Mouse (Mus musculus) liver, adult 2 months (tissue): Measurements from ENCODE around the gene Gga1. TPM values are rescaled to one million over a fixed set of nuclear protein-coding genes. Genes with fewer than 3 reads are reported as not detected.

Experiments used
- DNase-seq: peaks from one replicate; pipeline ENCODE4 v3.0.0-alpha.2; 2011; ENCODE audit warnings: low read depth, low spot score; ENCODE audit errors: extremely low read depth
- H3K27ac ChIP-seq: fragments of 200-500 bp; replicated peaks from 2 replicates; pipeline ENCODE4 v1.5.1; 2012; ENCODE audit warnings: low read depth, mild to moderate bottlenecking, control low read depth, inconsistent platforms, low read length; ENCODE audit not compliant: insufficient read depth
- H3K27me3 ChIP-seq: fragments of 200-500 bp; 2 replicates; pipeline ENCODE4 v1.6.1; 2012; ENCODE audit warnings: mild to moderate bottlenecking, moderate library complexity, low read length, inconsistent platforms; ENCODE audit not compliant: control insufficient read depth, insufficient read depth
- H3K36me3 ChIP-seq: fragments of 200-500 bp; 2 replicates; pipeline ENCODE4 v1.6.1; 2012; ENCODE audit warnings: low read length, inconsistent platforms; ENCODE audit not compliant: control insufficient read depth, insufficient read depth
- H3K4me1 ChIP-seq: fragments of 200-500 bp; 2 replicates; pipeline ENCODE4 v1.6.1; 2011; ENCODE audit warnings: low read length; ENCODE audit not compliant: control insufficient read depth, insufficient read depth
- H3K4me3 ChIP-seq: fragments of 200-500 bp; 2 replicates; pipeline ENCODE4 v1.5.1; 2011; ENCODE audit warnings: low read depth, mild to moderate bottlenecking, control low read depth, low read length, moderate library complexity; ENCODE audit not compliant: insufficient read depth
- H3K79me2 ChIP-seq: fragments of 200-500 bp; 2 replicates; pipeline ENCODE4 v1.6.1; 2012; ENCODE audit warnings: inconsistent platforms, mild to moderate bottlenecking, low read length, moderate library complexity; ENCODE audit not compliant: control insufficient read depth, insufficient read depth
- H3K9ac ChIP-seq: fragments of 200-500 bp; 2 replicates; pipeline ENCODE4 v1.6.1; 2012; ENCODE audit warnings: low read depth, mild to moderate bottlenecking, control low read depth, inconsistent platforms, low read length
- CTCF ChIP-seq: fragments of 200-500 bp; IDR thresholded peaks from 2 replicates; pipeline ENCODE4 v1.5.1; 2011; ENCODE audit warnings: low read depth, low read length, control low read depth
- POLR2A ChIP-seq: fragments of 200-500 bp; IDR thresholded peaks from 2 replicates; pipeline ENCODE4 v1.6.1; 2011; ENCODE audit warnings: low read length, control low read depth; ENCODE audit not compliant: insufficient read depth; ENCODE audit errors: extremely low read depth
- WGBS: fragments of 180-500 bp; shearing (Covaris S2); methylation state at CpG from one replicate; pipeline ENCODE4 v1.1.7; 2018; 5-methylcytosine and 5-hydroxymethylcytosine counted together
- polyA plus RNA-seq: library from polyadenylated mRNA; depleted of rRNA; stranded (reverse); fragments of >200 nt; gene quantifications from 2 replicates; pipeline ENCODE4 v1.2.3, GENCODE M21; 2012
- total RNA-seq: library from RNA; depleted of rRNA; stranded (reverse); fragments of >200 nt; gene quantifications from 2 replicates; pipeline ENCODE4 v1.2.3, GENCODE M21; 2014

Gga1 gene
- total and polyA plus RNA-seq, 2 experiments: 4.4 to 42.7 TPM

DNA sequence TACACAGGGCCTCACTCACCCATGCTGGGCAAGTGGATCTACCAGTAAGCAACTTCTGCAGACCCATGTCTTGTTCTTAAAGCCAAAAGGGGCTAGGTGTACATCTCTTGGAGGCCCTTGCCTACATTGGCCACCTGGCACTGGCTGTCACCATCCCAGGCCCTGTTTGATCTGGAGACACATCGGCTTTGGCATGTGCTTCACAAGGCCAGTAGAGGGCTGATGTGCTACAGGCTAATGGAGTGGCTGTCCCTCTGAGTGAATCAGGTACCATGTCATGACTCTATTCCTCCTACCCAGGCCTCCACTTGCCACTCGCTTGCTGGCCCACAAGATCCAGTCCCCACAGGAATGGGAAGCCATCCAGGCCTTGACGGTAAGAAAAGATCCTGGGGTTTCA is 4.8 kb downstream of the Gga1 start:
- Histone ChIP-seq H3K9ac (no peak overlapping the region), H3K4me3 (no peak overlapping the region), H3K36me3 (peaks cover 16% of the 10 kb centered on the region; the same call in 1 of the 2 replicates), H3K4me1 (no peaks in the 10 kb centered on the region; the same call in none of the 2 replicates), H3K27ac (no peak overlapping the region), H3K27me3 (no peaks in the 10 kb centered on the region), H3K79me2 (peaks cover 3% of the 10 kb centered on the region; the same call in 1 of the 2 replicates)
- TF ChIP-seq CTCF (no peak), POLR2A (no peak)
- no peak for DNase-seq
- WGBS: 80% methylated on average over 3 of the region's 3 CpGs

GRCm38 (mm10) chr15:78889401-78889853 is 12.4 kb downstream of the Gga1 start:
- TF ChIP-seq CTCF: no peak
- TF ChIP-seq POLR2A: no peak
- DNase-seq: no peak
- Histone ChIP-seq H3K9ac (no peak overlapping the region), H3K36me3 (peaks cover 8% of the 10 kb centered on the region; the same call in 1 of the 2 replicates), H3K4me1 (no peaks in the 10 kb centered on the region), H3K27me3 (no peaks in the 10 kb centered on the region), H3K27ac (no peak overlapping the region), H3K79me2 (no peaks in the 10 kb centered on the region), H3K4me3 (no peak overlapping the region)
- WGBS: 74% methylated on average over 13 of the region's 13 CpGs

DNA sequence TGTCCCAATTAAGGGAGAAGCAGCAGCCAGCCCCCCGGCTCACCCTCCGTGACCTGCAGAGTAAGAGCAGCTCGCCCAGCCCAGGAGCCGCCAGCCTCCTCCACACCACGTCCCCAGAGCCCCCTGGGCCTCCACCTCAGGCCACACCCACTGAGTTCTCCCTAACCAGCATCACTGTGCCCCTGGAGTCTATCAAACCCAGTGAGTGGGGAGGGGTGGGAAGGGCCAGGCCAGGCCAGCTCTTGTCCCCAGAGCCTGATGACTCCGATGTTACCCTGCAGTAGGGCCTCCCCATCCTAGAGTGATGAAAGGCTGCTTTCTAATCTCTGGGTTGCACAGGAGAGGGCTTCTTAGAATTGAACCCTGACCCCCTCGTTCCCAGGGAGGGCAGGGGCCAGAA is 15.4 kb downstream of the Gga1 start:
- H3K4me1 ChIP-seq: no peaks in the 10 kb centered on the region
- no peak for DNase-seq
- H3K27ac ChIP-seq: no peak overlapping the region
- TF ChIP-seq CTCF (no peak), POLR2A (no peak)
- H3K9ac ChIP-seq: no peak overlapping the region
- no peak overlapping the region for H3K4me3 ChIP-seq
- no peaks in the 10 kb centered on the region for H3K27me3 ChIP-seq
- peaks cover 3% of the 10 kb centered on the region; the same call in 1 of the 2 replicates for H3K36me3 ChIP-seq
- no peaks in the 10 kb centered on the region for H3K79me2 ChIP-seq
- WGBS: 92% methylated on average over 7 of the region's 7 CpGs

- 0 out of 2 replicates have a peak, but pooled peaks cover 2% of the 10 kb centered on the region for H3K36me3 ChIP-seq
- H3K4me3 ChIP-seq: no peak overlapping the region
- WGBS: 83% methylated on average over 13 of the region's 13 CpGs
- H3K27me3 ChIP-seq: no peaks in the 10 kb centered on the region
- no peaks in the 10 kb centered on the region for H3K4me1 ChIP-seq
- no peak overlapping the region for H3K27ac ChIP-seq
- no peak for DNase-seq
- TF ChIP-seq POLR2A (no peak), CTCF (no peak)
- no peak overlapping the region for H3K9ac ChIP-seq
- no peaks in the 10 kb centered on the region for H3K79me2 ChIP-seq
Observed at GRCm38 (mm10) chr15:78894726-78895125, 17.7 kb downstream of the Gga1 start.

DNA sequence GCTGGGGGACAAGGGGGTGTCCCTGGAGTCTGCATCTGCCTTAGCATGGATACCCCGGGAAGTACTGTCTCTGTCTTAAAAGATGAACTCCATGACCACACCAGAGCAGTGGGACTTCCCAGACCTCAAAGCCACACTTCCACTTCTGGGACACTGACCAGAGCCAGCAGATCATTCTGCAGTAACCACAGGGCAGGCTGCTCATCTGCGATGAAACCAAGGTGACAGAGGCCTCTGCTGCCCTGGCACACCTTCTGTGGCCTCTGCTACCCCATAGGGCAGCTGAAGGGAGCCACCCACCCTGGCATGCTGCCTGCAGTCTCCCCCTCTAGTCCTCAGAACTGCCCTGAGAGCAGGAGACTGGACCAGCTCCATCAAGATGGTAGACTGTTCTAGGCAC is 18.8 kb downstream of the Gga1 start:
- H3K27ac ChIP-seq: no peak overlapping the region
- no peak for DNase-seq
- TF ChIP-seq CTCF (no peak), POLR2A (no peak)
- H3K4me1 ChIP-seq: no peaks in the 10 kb centered on the region; the same call in 1 of the 2 replicates
- no peaks in the 10 kb centered on the region for H3K36me3 ChIP-seq
- H3K4me3 ChIP-seq: no peak overlapping the region
- 60% methylated on average over 2 of the region's 2 CpGs for WGBS
- no peaks in the 10 kb centered on the region for H3K27me3 ChIP-seq
- H3K9ac ChIP-seq: no peak overlapping the region
- H3K79me2 ChIP-seq: no peaks in the 10 kb centered on the region

DNA sequence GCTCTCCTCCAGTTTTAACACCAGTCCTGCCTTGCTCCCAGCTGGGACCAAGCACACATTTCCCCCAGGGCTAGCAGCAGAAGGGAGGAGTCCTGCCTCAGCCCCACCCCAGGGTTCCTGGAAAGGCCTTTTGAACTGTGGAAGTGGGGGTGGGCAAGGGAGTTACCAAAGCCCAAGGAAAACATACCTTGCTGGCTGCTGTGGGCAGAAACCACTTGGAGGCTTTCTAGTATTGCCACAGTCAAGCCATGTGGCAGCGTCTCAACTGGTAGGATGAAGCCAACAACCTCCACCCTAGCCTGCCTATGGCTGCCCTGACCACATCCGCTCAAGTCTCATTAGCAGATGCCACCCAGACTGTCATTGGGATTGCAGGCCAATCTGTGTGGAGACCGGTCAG is 19.2 kb downstream of the Gga1 start:
- TF ChIP-seq CTCF (no peak), POLR2A (no peak)
- 65% methylated on average over 3 of the region's 3 CpGs for WGBS
- no peak for DNase-seq
- Histone ChIP-seq H3K4me3 (no peak overlapping the region), H3K36me3 (no peaks in the 10 kb centered on the region), H3K27me3 (no peaks in the 10 kb centered on the region), H3K79me2 (no peaks in the 10 kb centered on the region), H3K27ac (no peak overlapping the region), H3K4me1 (no peaks in the 10 kb centered on the region; the same call in 1 of the 2 replicates), H3K9ac (no peak overlapping the region)
